Mouse (Mus musculus) midbrain, postnatal 0 days (tissue): ENCODE results near the gene C2cd2. TPM values are rescaled to one million over a fixed set of nuclear protein-coding genes. Genes with fewer than 3 reads are reported as not detected.

Experiments
- ATAC-seq: fragments of 200-750 bp; cut with Nextera tagmentation; 2 replicates; pipeline ENCODE4 v1.8.0; 2017; ENCODE audit warnings: moderate number of reproducible peaks, mild to moderate bottlenecking, moderate TSS enrichment, moderate library complexity; ENCODE audit not compliant: low FRiP score
- DNase-seq: peaks from one replicate; pipeline ENCODE4 v3.0.0-alpha.2; 2015; ENCODE audit warnings: low spot score
- H3K27ac ChIP-seq: fragments of 300-500 bp; sonication (generic); 2 replicates; pipeline ENCODE4 v1.5.1; 2014; ENCODE audit warnings: low read depth, mild to moderate bottlenecking, low read length, mixed read lengths
- H3K27me3 ChIP-seq: fragments of 300-500 bp; sonication (generic); 2 replicates; pipeline ENCODE4 v1.6.1; 2014; ENCODE audit warnings: low read length, control low read depth, mixed read lengths; ENCODE audit not compliant: insufficient read depth
- H3K36me3 ChIP-seq: fragments of 300-500 bp; sonication (generic); 2 replicates; pipeline ENCODE4 v1.6.1; 2014; ENCODE audit warnings: low read length, control low read depth, mixed read lengths; ENCODE audit not compliant: insufficient read depth
- H3K4me1 ChIP-seq: fragments of 300-500 bp; sonication (generic); 2 replicates; pipeline ENCODE4 v1.6.1; 2014; ENCODE audit warnings: mild to moderate bottlenecking, control low read depth, antibody characterized with exemption, low read length, mixed read lengths; ENCODE audit not compliant: insufficient read depth
- H3K4me2 ChIP-seq: fragments of 300-500 bp; sonication (generic); 2 replicates; pipeline ENCODE4 v1.6.1; 2014; ENCODE audit warnings: low read depth, mild to moderate bottlenecking, low read length, mixed read lengths; ENCODE audit not compliant: poor library complexity, severe bottlenecking
- H3K4me3 ChIP-seq: fragments of 300-500 bp; sonication (generic); 2 replicates; pipeline ENCODE4 v1.5.1; 2014; ENCODE audit warnings: low read depth, mild to moderate bottlenecking, low read length, moderate library complexity
- H3K9ac ChIP-seq: fragments of 300-500 bp; sonication (generic); replicated peaks from 2 replicates; pipeline ENCODE4 v1.6.1; 2014; ENCODE audit warnings: mild to moderate bottlenecking, low read length, moderate library complexity, mixed read lengths; ENCODE audit not compliant: poor library complexity, severe bottlenecking
- H3K9me3 ChIP-seq: fragments of 300-500 bp; sonication (generic); 2 replicates; pipeline ENCODE4 v1.6.1; 2016; ENCODE audit warnings: low read length, control low read depth
- CTCF ChIP-seq: IDR thresholded peaks from 2 replicates; pipeline ENCODE4 v1.5.1; 2016; ENCODE audit warnings: antibody characterized with exemption, mild to moderate bottlenecking
- WGBS: fragments of 180-500 bp; shearing (Covaris S2); extraction: QIAGEN DNeasy Blood & Tissue Kit; methylation state at CpG from one replicate; pipeline ENCODE4 v1.1.7; 2014; 5-methylcytosine and 5-hydroxymethylcytosine counted together
- polyA plus RNA-seq: library from polyadenylated mRNA; unstranded; fragments of >200 nt; fragmentation: Nextera tagmentation; extraction: Ambion mirVana; gene quantifications from 2 replicates; pipeline ENCODE4 v1.2.1, GENCODE M21; 2015
- total RNA-seq: library from RNA; depleted of rRNA; stranded (reverse); fragments of >200 nt; gene quantifications from 2 replicates; pipeline ENCODE4 v1.2.3, GENCODE M21; 2014

The C2cd2 gene
- total and polyA plus RNA-seq, 2 experiments from 2014 or later: 12.1 to 27.0 TPM

DNA sequence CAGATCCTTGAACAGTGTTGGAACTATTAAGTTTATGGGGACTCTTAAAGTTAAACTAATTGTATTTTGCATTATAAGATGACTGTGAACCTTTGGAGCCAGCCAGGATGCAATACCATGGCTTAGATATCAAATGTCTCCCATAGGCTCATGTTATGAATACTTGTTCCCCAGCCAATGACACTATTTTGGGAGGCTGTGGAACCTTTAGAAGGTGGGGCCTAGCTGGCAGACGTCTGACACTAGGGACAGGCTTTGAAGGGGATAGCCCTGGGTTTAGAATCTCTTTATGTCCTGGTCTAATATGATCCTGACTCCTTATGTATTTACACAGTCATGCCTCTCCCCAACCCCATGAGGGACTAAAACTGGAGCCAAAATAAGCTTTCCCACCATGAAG lies 88.0 kb downstream of the C2cd2 start:
- no peak overlapping the region for H3K27ac ChIP-seq
- H3K9me3 ChIP-seq: no peaks in the 10 kb centered on the region
- no peaks in the 10 kb centered on the region for H3K27me3 ChIP-seq
- TF ChIP-seq CTCF: no peak
- H3K4me1 ChIP-seq: no peaks in the 10 kb centered on the region
- peaks cover 16% of the 10 kb centered on the region; the same call in 1 of the 2 replicates for H3K36me3 ChIP-seq
- H3K4me2 ChIP-seq: no peak overlapping the region
- 67% methylated on average over 1 of the region's 1 CpGs for WGBS
- H3K4me3 ChIP-seq: no peak overlapping the region
- ATAC-seq: no peak
- no peak for DNase-seq
- H3K9ac ChIP-seq: no peak overlapping the region

DNA sequence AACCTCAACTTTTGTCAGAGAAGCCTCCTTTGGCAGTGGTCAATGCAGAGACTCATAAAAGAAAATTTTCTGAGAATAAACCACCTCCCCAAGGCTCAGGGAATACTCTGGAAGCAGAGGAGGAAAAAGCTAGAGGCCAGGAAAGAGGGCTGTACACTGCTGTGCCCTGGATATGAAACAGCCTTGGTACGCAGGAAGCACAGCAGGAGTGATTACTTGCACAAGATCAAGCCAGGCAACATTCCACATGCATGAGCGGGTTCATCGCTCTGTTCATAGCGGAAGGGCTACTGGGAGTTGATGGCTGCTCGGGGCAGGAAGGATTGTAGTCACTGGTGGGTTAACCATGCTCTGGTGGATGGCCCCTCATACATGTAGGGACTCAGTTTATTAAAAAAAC lies 89.7 kb downstream of the C2cd2 start:
- no peak for ATAC-seq
- H3K9ac ChIP-seq: no peak overlapping the region
- no peak for TF ChIP-seq CTCF
- DNase-seq: no peak
- H3K4me2 ChIP-seq: no peak overlapping the region
- no peaks in the 10 kb centered on the region for H3K27me3 ChIP-seq
- WGBS: 68% methylated on average over 5 of the region's 5 CpGs
- H3K4me3 ChIP-seq: no peak overlapping the region
- no peaks in the 10 kb centered on the region for H3K9me3 ChIP-seq
- H3K4me1 ChIP-seq: no peaks in the 10 kb centered on the region
- H3K36me3 ChIP-seq: peaks cover 27% of the 10 kb centered on the region
- H3K27ac ChIP-seq: no peak overlapping the region

DNA sequence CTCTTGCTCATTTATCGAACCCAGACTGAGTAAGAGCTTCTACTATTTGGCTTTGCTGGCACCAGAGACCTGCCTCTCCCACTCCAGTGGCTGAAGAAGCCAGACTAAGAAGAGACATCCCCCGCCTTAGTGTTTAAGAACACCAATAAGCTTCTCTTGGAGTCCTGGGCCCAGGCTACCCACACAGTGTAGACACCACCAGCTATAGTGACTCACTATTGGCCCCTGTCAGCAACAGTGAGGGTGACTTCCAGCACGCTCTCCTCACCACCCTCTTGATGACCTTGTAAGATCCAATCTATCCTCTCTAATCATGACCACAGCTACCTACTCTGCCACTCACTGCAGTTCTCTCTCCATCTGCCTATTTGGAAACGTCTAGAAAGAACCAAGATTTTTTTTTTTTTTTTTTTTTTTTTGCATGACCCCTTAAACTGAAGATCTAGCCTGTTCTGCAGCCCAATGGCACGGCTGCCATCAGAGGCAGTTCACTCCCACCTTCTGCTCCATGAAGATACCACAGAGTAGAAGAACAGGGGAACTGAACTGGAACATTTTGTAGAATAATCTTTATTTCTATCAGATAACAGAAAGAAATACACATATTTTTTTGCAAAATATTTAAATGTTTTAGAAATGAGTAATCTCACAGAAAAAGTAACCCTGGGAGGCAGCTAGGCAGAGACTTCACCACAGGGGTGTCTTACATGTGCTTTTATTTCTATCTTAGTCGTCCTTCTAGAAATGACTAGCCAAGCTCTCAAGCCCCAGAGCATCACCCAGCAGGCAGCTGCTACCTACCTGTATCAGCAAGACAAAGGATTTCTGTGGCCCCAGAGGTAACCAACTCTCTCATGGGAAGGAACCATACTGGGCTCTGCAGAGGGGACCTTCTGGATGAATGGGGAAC lies 93.0 kb downstream of the C2cd2 start:
- H3K9ac ChIP-seq: no peak overlapping the region
- ATAC-seq (no peak), DNase-seq (no peak)
- peaks cover 27% of the 10 kb centered on the region for H3K36me3 ChIP-seq
- H3K27ac ChIP-seq: no peak overlapping the region
- H3K4me2 ChIP-seq: no peak overlapping the region
- no peaks in the 10 kb centered on the region for H3K9me3 ChIP-seq
- no peak for TF ChIP-seq CTCF
- no peaks in the 10 kb centered on the region for H3K27me3 ChIP-seq
- 76% methylated on average over 6 of the region's 6 CpGs for WGBS
- no peaks in the 10 kb centered on the region for H3K4me1 ChIP-seq
- no peak overlapping the region for H3K4me3 ChIP-seq

DNA sequence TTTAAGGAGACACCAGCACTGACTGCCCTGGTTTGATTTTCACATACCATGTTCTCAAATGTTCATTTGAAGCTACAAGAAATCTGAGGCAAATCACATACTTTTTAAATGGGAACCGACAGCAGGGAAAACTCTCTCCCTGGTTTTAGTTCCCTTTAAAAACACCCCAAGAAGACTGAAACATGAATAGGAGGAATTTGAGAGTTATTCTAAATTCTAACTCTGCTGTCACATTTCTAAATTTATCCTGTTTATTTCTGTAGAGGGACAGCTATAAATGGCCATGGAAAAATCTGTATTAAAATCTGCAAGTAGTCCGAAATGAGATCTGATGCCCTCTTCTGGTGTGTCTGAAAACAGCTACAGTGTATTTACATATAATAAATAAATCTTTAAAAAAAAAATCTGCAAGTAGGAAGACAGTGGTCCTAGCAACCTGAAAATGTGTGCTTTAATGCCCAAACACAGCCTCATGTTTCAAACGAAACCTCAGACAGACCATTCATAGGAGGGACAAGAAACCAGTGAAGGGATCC lies 98.4 kb downstream of the C2cd2 start:
- TF ChIP-seq CTCF: 0 out of 2 replicates have a peak, but pooled peaks have one; percentile 2
- no peaks in the 10 kb centered on the region for H3K9me3 ChIP-seq
- peaks cover 26% of the 10 kb centered on the region for H3K36me3 ChIP-seq
- H3K9ac ChIP-seq: no peak overlapping the region
- no peak overlapping the region for H3K4me3 ChIP-seq
- DNase-seq: no peak
- ATAC-seq: no peak
- WGBS: 86% methylated on average over 3 of the region's 3 CpGs
- H3K4me1 ChIP-seq: no peaks in the 10 kb centered on the region
- H3K27me3 ChIP-seq: no peaks in the 10 kb centered on the region
- H3K27ac ChIP-seq: no peak overlapping the region
- no peak overlapping the region for H3K4me2 ChIP-seq

DNA sequence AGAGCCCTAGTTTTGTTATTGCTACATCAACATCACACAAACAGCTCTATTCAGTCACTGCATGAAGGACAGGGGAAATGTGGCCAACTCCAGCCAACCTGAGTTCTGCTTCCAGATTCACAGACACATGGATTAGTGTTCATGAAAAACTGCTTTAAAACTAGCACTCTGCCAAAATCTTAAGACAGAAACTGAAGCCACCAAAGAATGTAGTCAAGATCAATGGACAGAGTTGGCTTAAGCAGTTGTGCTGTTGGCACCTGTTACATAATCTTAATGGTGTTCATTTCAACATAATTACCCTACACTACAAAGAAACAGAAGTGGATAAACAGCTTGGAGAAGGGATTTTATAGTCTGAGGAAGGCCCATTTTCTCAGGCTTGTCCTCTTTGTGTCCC lies 106.3 kb downstream of the C2cd2 start:
- H3K9ac ChIP-seq: no peak overlapping the region
- H3K4me1 ChIP-seq: no peaks in the 10 kb centered on the region
- ATAC-seq: no peak
- no peak for TF ChIP-seq CTCF
- peaks cover 11% of the 10 kb centered on the region; the same call in 1 of the 2 replicates for H3K36me3 ChIP-seq
- no peak overlapping the region for H3K4me3 ChIP-seq
- no peaks in the 10 kb centered on the region for H3K27me3 ChIP-seq
- no peak overlapping the region for H3K4me2 ChIP-seq
- DNase-seq: no peak
- no peaks in the 10 kb centered on the region for H3K9me3 ChIP-seq
- H3K27ac ChIP-seq: no peak overlapping the region

DNA sequence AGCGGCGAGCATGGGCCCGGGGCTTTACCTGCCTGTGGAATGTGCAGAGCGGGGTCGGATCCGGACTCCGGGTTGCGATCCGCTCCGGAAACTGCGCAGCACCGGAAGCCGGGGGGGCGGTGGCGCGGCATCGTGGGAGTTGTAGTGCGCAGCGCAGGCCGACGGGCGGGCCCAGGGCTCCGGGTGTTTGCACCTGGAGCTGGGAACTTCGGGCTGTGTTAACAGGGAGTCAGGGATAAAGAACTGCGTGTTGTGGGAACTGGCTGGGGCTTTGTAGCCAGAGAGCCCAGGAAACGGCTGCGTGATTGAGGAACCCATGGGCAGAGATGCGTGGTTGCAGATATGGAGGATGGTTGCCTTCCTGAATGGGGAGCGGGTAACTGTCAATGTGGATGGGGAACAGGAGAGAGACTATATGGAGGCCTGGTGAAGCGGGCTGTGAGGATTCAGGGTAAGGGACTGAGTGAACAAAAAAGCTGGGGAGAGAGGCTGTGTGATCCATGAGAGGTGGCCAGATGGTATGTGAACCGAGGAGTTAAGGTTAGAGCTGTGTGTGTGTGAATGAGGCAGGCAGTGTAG lies 110.6 kb downstream of the C2cd2 start, which contains the start of gene Prdm15:
Prdm15 (minus strand) TSS at position 110 of the 579 bp plus-strand sequence.
- Histone ChIP-seq H3K9ac (peak within 1 kb of the TSS; percentile 94), H3K4me2 (peak within 1 kb of the TSS; percentile 71), H3K27me3 (no peaks in the 10 kb centered on the region), H3K4me3 (peak within 1 kb of the TSS; percentile 75), H3K9me3 (no peaks in the 10 kb centered on the region), H3K27ac (peak within 1 kb of the TSS; percentile 99), H3K36me3 (no peaks in the 10 kb centered on the region), H3K4me1 (no peaks in the 10 kb centered on the region)
- DNase-seq (peak; percentile 86), ATAC-seq (peak; percentile 88)
- TF ChIP-seq CTCF: no peak
- 1% methylated on average over 31 of the region's 31 CpGs for WGBS
